8 mouse cellular contexts compared by ENCODE assay signal in genomic region chr15:81480977-81481379, GRCm38 (mm10). TPM values are rescaled to one million over a fixed set of nuclear protein-coding genes. Genes with fewer than 3 reads are reported as not detected.
DNase-seq lines count a peak whose midpoint lies in the region; ATAC-seq and TF ChIP-seq lines count a peak whose summit lies in the region.

No protein-coding gene starts in this region.

- no peaks in the 10 kb centered on the region for H3K79me2 ChIP-seq in MEL (ENCODE audit: control insufficient read depth, insufficient read depth, low read length, poor library complexity)

- no peak for TF ChIP-seq RAD21 in MEL (IDR thresholded peaks at IDR 0.05; ENCODE audit: low read depth, low read length)

- H3K27ac ChIP-seq in MEL (ENCODE audit: control insufficient read depth, low read depth, low read length), result 0 out of 2 replicates have a peak overlapping the region, but pooled peaks have one; percentile 20
- no peak overlapping the region for H3K27ac ChIP-seq in kidney, embryonic 14.5 days (ENCODE audit: low read depth, low read length)

- WGBS in kidney, embryonic 14.5 days, result 13% methylated on average over 13 of the region's 13 CpGs

- TF ChIP-seq CTCF in MEL (IDR thresholded peaks at IDR 0.05 in 2 of 3, conservative IDR thresholded peaks at IDR 0.05 in 1 of 3; ENCODE audit: control insufficient read depth in 1 of 3, insufficient read depth in 1 of 3, low read depth in 2 of 3, low read length in 3 of 3, poor library complexity in 1 of 3, severe bottlenecking in 1 of 3), result no peak

- H3K4me1 ChIP-seq in MEL (ENCODE audit: control insufficient read depth in 1 of 2, insufficient read depth in 2 of 2, low read length in 2 of 2), result peaks cover 0 to 12% of the 10 kb centered on the region in 2 experiments; a peak in 3 of 4 replicates
- peaks cover 10% of the 10 kb centered on the region for H3K4me1 ChIP-seq in kidney, embryonic 14.5 days (ENCODE audit: control insufficient read depth, insufficient read depth, low read length)

- peak overlapping the region; percentile 76 to 89 for H3K4me3 ChIP-seq in MEL (ENCODE audit: control insufficient read depth in 1 of 2, insufficient read depth in 1 of 2, low read depth in 2 of 2, low read length in 2 of 2)
- H3K4me3 ChIP-seq in kidney, embryonic 14.5 days (ENCODE audit: low read length), result peak overlapping the region; percentile 15

- 0 out of 4 replicates have a peak, but pooled peaks of 1 of the 2 experiments have one; percentile 3 for TF ChIP-seq EP300 in MEL (IDR thresholded peaks at IDR 0.05; ENCODE audit: low read depth in 1 of 2, low read length in 2 of 2)

- H3K9ac ChIP-seq in MEL (ENCODE audit: control insufficient read depth, low read depth, low read length, poor library complexity, severe bottlenecking), result peak overlapping the region; percentile 58
- H3K9ac ChIP-seq in kidney, embryonic 14.5 days (ENCODE audit: low read depth, low read length), result no peak overlapping the region

- H3K9me3 ChIP-seq in MEL (replicated peaks; ENCODE audit: insufficient read depth, low read length), result no peaks in the 10 kb centered on the region
- no peaks in the 10 kb centered on the region for H3K9me3 ChIP-seq in kidney, embryonic 14.5 days (ENCODE audit: control insufficient read depth, low read length)

- DNase-seq in A20 (ENCODE audit: low read depth, low spot score) (peak; percentile 92), MEL (ENCODE audit: low read depth, low spot score) (peak; percentile 97)
- DNase-seq in cerebellum, postnatal 36 days, result peak; percentile 48 to 62
- peak; percentile 23 to 41 for DNase-seq in heart, adult 9 months (ENCODE audit: low spot score in 2 of 2)
- peak; percentile 61 for DNase-seq in lung, postnatal 10 days
- DNase-seq in retina, postnatal 1 day, result peak; percentile 48
- DNase-seq in frontal cortex, postnatal 14 days (ENCODE audit: low spot score in 2 of 2), result no peak

- peak; percentile 68; the same call in 1 of the 2 replicates for ATAC-seq in kidney, embryonic 14.5 days (ENCODE audit: low FRiP score, low TSS enrichment)

- H3K36me3 ChIP-seq in MEL (ENCODE audit: control insufficient read depth in 1 of 2, insufficient read depth in 2 of 2, low read length in 2 of 2), result peaks cover 0 to 9% of the 10 kb centered on the region in 2 experiments; a peak in 2 of 4 replicates
- H3K36me3 ChIP-seq in kidney, embryonic 14.5 days (ENCODE audit: control insufficient read depth, insufficient read depth, low read length), result no peaks in the 10 kb centered on the region

- H3K27me3 ChIP-seq in MEL (ENCODE audit: control insufficient read depth in 1 of 2, insufficient read depth in 2 of 2, low read length in 2 of 2), result no peaks in the 10 kb centered on the region
- no peaks in the 10 kb centered on the region for H3K27me3 ChIP-seq in kidney, embryonic 14.5 days (ENCODE audit: control insufficient read depth, insufficient read depth, low read length)

- peak; percentile 41 to 73; a peak in 2 of 4 replicates for TF ChIP-seq POLR2A in MEL (IDR thresholded peaks at IDR 0.05; ENCODE audit: control insufficient read depth in 1 of 2, insufficient read depth in 1 of 2, low read depth in 1 of 2, low read length in 2 of 2, poor library complexity in 1 of 2)

- peak overlapping the region; percentile 34 for H3K4me2 ChIP-seq in kidney, embryonic 14.5 days (replicated peaks; ENCODE audit: low read depth, low read length)

TF ChIP-seq in MEL, 35 proteins besides CTCF, POLR2A, EP300 and RAD21:
- TF ChIP-seq UBTF (IDR thresholded peaks at IDR 0.05; ENCODE audit: borderline replicate concordance, insufficient read depth, low read depth, low read length), result no peak
- peak; percentile 74 for TF ChIP-seq SIN3A (IDR thresholded peaks at IDR 0.05; ENCODE audit: low read length)
- TF ChIP-seq RCOR1 (IDR thresholded peaks at IDR 0.05; ENCODE audit: low read depth, low read length), result no peak; the same call in 1 of the 2 replicates
- TF ChIP-seq ZMIZ1 (IDR thresholded peaks at IDR 0.05; ENCODE audit: low read depth, low read length), result no peak
- no peak for TF ChIP-seq GATA1 (IDR thresholded peaks at IDR 0.05; ENCODE audit: low read depth, low read length)
- no peak for TF ChIP-seq CHD2 (IDR thresholded peaks at IDR 0.05; ENCODE audit: low read length)
- no peak for TF ChIP-seq MAZ (IDR thresholded peaks at IDR 0.05; ENCODE audit: low read depth, low read length)
- TF ChIP-seq MYB (IDR thresholded peaks at IDR 0.05; ENCODE audit: low read depth, low read length), result no peak
- TF ChIP-seq POLR2AphosphoS2 (IDR thresholded peaks at IDR 0.05; ENCODE audit: low read length), result no peak
- no peak for TF ChIP-seq MEF2A (IDR thresholded peaks at IDR 0.05; ENCODE audit: extremely low read depth, insufficient replicate concordance, low read depth, low read length, poor library complexity, severe bottlenecking)
- peak; percentile 64; the same call in 1 of the 2 replicates for TF ChIP-seq TBP (IDR thresholded peaks at IDR 0.05; ENCODE audit: low read depth, low read length)
- no peak for TF ChIP-seq CHD1 (IDR thresholded peaks at IDR 0.05; ENCODE audit: low read depth, low read length)
- TF ChIP-seq TCF12 (IDR thresholded peaks at IDR 0.05; ENCODE audit: low read depth, low read length), result no peak
- TF ChIP-seq KAT2A (conservative IDR thresholded peaks at IDR 0.05; ENCODE audit: low read depth, low read length), result no peak
- TF ChIP-seq JUND (IDR thresholded peaks at IDR 0.05; ENCODE audit: low read depth, low read length), result no peak
- peak; percentile 86 for TF ChIP-seq USF1 (IDR thresholded peaks at IDR 0.05; ENCODE audit: low read depth, low read length)
- TF ChIP-seq NELFE (IDR thresholded peaks at IDR 0.05; ENCODE audit: low read depth, low read length), result peak; percentile 56; the same call in 1 of the 2 replicates
- no peak for TF ChIP-seq POLR2AphosphoS5 (IDR thresholded peaks at IDR 0.05; ENCODE audit: borderline replicate concordance, low read depth, low read length)
- TF ChIP-seq MAFK (IDR thresholded peaks at IDR 0.05; ENCODE audit: borderline replicate concordance, low read depth, low read length), result no peak
- TF ChIP-seq ZKSCAN1 (IDR thresholded peaks at IDR 0.05; ENCODE audit: low read depth, low read length), result no peak
- TF ChIP-seq MYC (IDR thresholded peaks at IDR 0.05; ENCODE audit: low read depth, low read length), result peak; percentile 83
- TF ChIP-seq ELF1 (IDR thresholded peaks at IDR 0.05; ENCODE audit: low read depth, low read length), result no peak
- TF ChIP-seq SMC3 (IDR thresholded peaks at IDR 0.05; ENCODE audit: low read depth, low read length), result no peak
- TF ChIP-seq E2F4 (IDR thresholded peaks at IDR 0.05; ENCODE audit: borderline replicate concordance, low read depth, low read length), result no peak
- TF ChIP-seq MXI1 (IDR thresholded peaks at IDR 0.05; ENCODE audit: low read depth, low read length), result peak; percentile 91
- TF ChIP-seq MAX (IDR thresholded peaks at IDR 0.05; ENCODE audit: low read length), result peak; percentile 60
- TF ChIP-seq ETS1 (IDR thresholded peaks at IDR 0.05; ENCODE audit: low read depth, low read length), result no peak
- TF ChIP-seq NRF1 (IDR thresholded peaks at IDR 0.05; ENCODE audit: insufficient read depth, low read depth, low read length, poor library complexity, severe bottlenecking), result no peak
- TF ChIP-seq ZC3H11A (IDR thresholded peaks at IDR 0.05; ENCODE audit: low read depth, low read length), result no peak
- TF ChIP-seq USF2 (IDR thresholded peaks at IDR 0.05; ENCODE audit: borderline replicate concordance in 1 of 2, insufficient read depth in 1 of 2, low read depth in 1 of 2, low read length in 2 of 2), result peak; percentile 0 to 45; a peak in 1 of 4 replicates
- TF ChIP-seq TAL1 (IDR thresholded peaks at IDR 0.05; ENCODE audit: low read length), result no peak
- no peak for TF ChIP-seq GABPA (IDR thresholded peaks at IDR 0.05; ENCODE audit: low read depth, low read length)
- TF ChIP-seq BHLHE40 (IDR thresholded peaks at IDR 0.05; ENCODE audit: borderline replicate concordance, low read depth, low read length), result peak; percentile 73; the same call in 1 of the 2 replicates
- peak; percentile 55; the same call in 1 of the 2 replicates for TF ChIP-seq HCFC1 (IDR thresholded peaks at IDR 0.05; ENCODE audit: low read depth, low read length)
- no peak for TF ChIP-seq ZNF384 (IDR thresholded peaks at IDR 0.05; ENCODE audit: low read depth, low read length)

RNA-seq across cellular contexts. Expression of gene Rbx1, which starts 14.9 kb away (rescaled TPM):
- total RNA-seq in MEL (2012; rRNA removed), result 307 and 316 TPM in 2 replicates
- polyA plus RNA-seq in MEL (2012; ENCODE audit: insufficient read depth in 1 of 2, insufficient read length in 2 of 2, low read depth in 1 of 2, low replicate concordance in 2 of 2, missing spikeins in 1 of 2), result 100 to 1,000 TPM; 228 to 778 TPM
- 512 and 656 TPM in 2 replicates for polyA plus RNA-seq in kidney, embryonic 14.5 days (2014; fragmentation: Nextera tagmentation; extraction: Ambion mirVana)

Comparison
In these comparisons a context has a peak if more than half of its experiments do, and no peak if none do; other contexts are left out.
1. DNase-seq: peak in A20 (single experiment), MEL (single experiment), cerebellum, postnatal 36 days (2 of 2), heart, adult 9 months (2 of 2), lung, postnatal 10 days (single experiment) and retina, postnatal 1 day (single experiment); none in frontal cortex, postnatal 14 days (0 of 2).